ENCODE assay signal across 24 mouse cellular contexts in genomic region chr1:38807121-38807520, GRCm38 (mm10). TPM values are rescaled to one million over a fixed set of nuclear protein-coding genes. Genes with fewer than 3 reads are reported as not detected.
DNase-seq lines count a peak whose midpoint lies in the region; ATAC-seq lines count a peak whose summit lies in the region.
"Had no signal": no experiment of that assay in that cellular context is flagged by ENCODE, and none has a peak within 500 bp of the region (broad histone marks: within the 10 kb centered on the region; RNA-seq: fewer than 3 reads in every experiment).

No protein-coding gene starts in this region.

- ATAC-seq in megakaryocyte-erythroid progenitor cell, adult 5-6 weeks (replicated peaks; ENCODE audit: low FRiP score, low TSS enrichment, poor library complexity, severe bottlenecking) = no peak
- ATAC-seq: forebrain, embryonic 15.5 days; hindbrain, postnatal 0 days; inflammation-experienced regulatory T-cells, adult 6 months; intestine, postnatal 0 days had no signal

- peak; percentile 24 for DNase-seq in adrenal gland, postnatal 14 days
- no peak for DNase-seq in adrenal gland, adult 18-20 months (ENCODE audit: low spot score in 2 of 2)
- peak; percentile 31 to 52 for DNase-seq in frontal cortex, postnatal 36 days (ENCODE audit: low spot score in 2 of 2)
- no peak for DNase-seq in frontal cortex, postnatal 25 days (ENCODE audit: low spot score in 2 of 2)
- peak; percentile 50 to 59 for DNase-seq in right cerebral cortex, adult 2 months (ENCODE audit: low spot score in 2 of 2)
- DNase-seq in right cerebral cortex, postnatal 14 days = no peak
- peak; percentile 63 for DNase-seq in telencephalon, adult 2 months (ENCODE audit: low read depth, low spot score)
- DNase-seq: adrenal gland, postnatal 25 days; B cell, adult 2 months; cerebellum, adult 11 months; cerebellum, adult 2 months; cerebellum, adult 9-11 months; cerebellum, postnatal 25 days; gastrocnemius, postnatal 25 days; heart, adult 18-20 months; heart, postnatal 14 days; heart, postnatal 4 days; kidney, adult 2 months had no signal

RNA-seq across cellular contexts. Expression of gene Lonrf2, which starts 29.4 kb away (rescaled TPM):
- 5.0 and 5.3 TPM in 2 replicates for total RNA-seq in adrenal gland, postnatal 14 days (2021)
- total RNA-seq in adrenal gland, adult 18-20 months (2021) = 1 to 10 TPM; 6.0 to 6.8 TPM
- total RNA-seq in megakaryocyte-erythroid progenitor cell, adult 5-6 weeks (2014; fragmentation: Nextera tagmentation) = 0.79 and 2.3 TPM in 2 replicates
- 0.30 and 1.8 TPM in 2 replicates for total RNA-seq in megakaryocyte-erythroid progenitor cell, adult 5-6 weeks (2017)
- total RNA-seq: CH12.LX had no signal

Comparison
In these comparisons a context has a peak if more than half of its experiments do, and no peak if none do; other contexts are left out.
1. DNase-seq: peak in adrenal gland, postnatal 14 days (single experiment), frontal cortex, postnatal 36 days (2 of 2), right cerebral cortex, adult 2 months (2 of 2) and telencephalon, adult 2 months (single experiment); none in adrenal gland, adult 18-20 months (0 of 2), frontal cortex, postnatal 25 days (0 of 2) and right cerebral cortex, postnatal 14 days (single experiment).